Mouse (Mus musculus) kidney, postnatal 0 days (tissue): ENCODE measurements around the gene Pakap. TPM values are rescaled to one million over a fixed set of nuclear protein-coding genes. Genes with fewer than 3 reads are reported as not detected.

Experiments used
- ATAC-seq: fragments of 200-750 bp; cut with Nextera tagmentation; replicated peaks from 2 replicates; pipeline ENCODE4 v1.8.0; 2017; ENCODE audit warnings: low read depth, moderate number of reproducible peaks, moderate TSS enrichment, moderate library complexity; ENCODE audit not compliant: low FRiP score
- DNase-seq: peaks from one replicate; pipeline ENCODE4 v3.0.0-alpha.2; 2016; ENCODE audit warnings: low spot score
- H3K27ac ChIP-seq: fragments of 300-500 bp; sonication (generic); 2 replicates; pipeline ENCODE4 v1.5.1; 2014; ENCODE audit warnings: mild to moderate bottlenecking
- H3K27me3 ChIP-seq: fragments of 300-500 bp; sonication (generic); 2 replicates; pipeline ENCODE4 v1.6.1; 2014; ENCODE audit warnings: low read length, mixed read lengths; ENCODE audit not compliant: insufficient read depth
- H3K36me3 ChIP-seq: fragments of 300-500 bp; sonication (generic); 2 replicates; pipeline ENCODE4 v1.6.1; 2014; ENCODE audit warnings: low read length, mixed read lengths; ENCODE audit not compliant: insufficient read depth
- H3K4me1 ChIP-seq: fragments of 300-500 bp; sonication (generic); replicated peaks from 2 replicates; pipeline ENCODE4 v1.6.1; 2014; ENCODE audit warnings: antibody characterized with exemption, low read length, mixed read lengths; ENCODE audit not compliant: insufficient read depth
- H3K4me2 ChIP-seq: fragments of 300-500 bp; sonication (generic); 2 replicates; pipeline ENCODE4 v1.6.1; 2014; ENCODE audit warnings: mild to moderate bottlenecking, low read length, moderate library complexity, mixed read lengths
- H3K4me3 ChIP-seq: fragments of 300-500 bp; sonication (generic); replicated peaks from 2 replicates; pipeline ENCODE4 v1.5.1; 2014; ENCODE audit warnings: low read depth, low read length
- H3K9ac ChIP-seq: fragments of 300-500 bp; sonication (generic); 2 replicates; pipeline ENCODE4 v1.6.1; 2014; ENCODE audit warnings: low read depth, low read length
- H3K9me3 ChIP-seq: fragments of 300-500 bp; sonication (generic); replicated peaks from 2 replicates; pipeline ENCODE4 v1.6.1; 2016; ENCODE audit warnings: low read length, inconsistent platforms, mixed read lengths
- CTCF ChIP-seq: IDR thresholded peaks from 2 replicates; pipeline ENCODE4 v1.5.1; 2016; ENCODE audit warnings: antibody characterized with exemption, low read depth, mild to moderate bottlenecking, moderate library complexity
- WGBS: fragments of 180-500 bp; shearing (Covaris S2); extraction: QIAGEN DNeasy Blood & Tissue Kit; methylation state at CpG from one replicate; pipeline ENCODE4 v1.1.7; 2014; 5-methylcytosine and 5-hydroxymethylcytosine counted together
- polyA plus RNA-seq: library from polyadenylated mRNA; unstranded; fragments of >200 nt; fragmentation: Nextera tagmentation; extraction: Ambion mirVana; gene quantifications from 2 replicates; pipeline ENCODE4 v1.2.1, GENCODE M21; 2015

Gene Pakap
- polyA plus RNA-seq, 1 experiment from 2014 or later, result 11.5 TPM

GRCm38 (mm10) chr4:57867454-57867853, 299.5 kb downstream of the Pakap start:
- Histone ChIP-seq H3K36me3 (no peaks in the 10 kb centered on the region), H3K9me3 (no peaks in the 10 kb centered on the region), H3K27me3 (no peaks in the 10 kb centered on the region), H3K4me3 (no peak overlapping the region), H3K27ac (no peak overlapping the region), H3K4me1 (peaks cover 20% of the 10 kb centered on the region; the same call in 1 of the 2 replicates), H3K9ac (no peak overlapping the region), H3K4me2 (no peak overlapping the region)
- 42% methylated on average over 10 of the region's 10 CpGs for WGBS
- DNase-seq (no peak), ATAC-seq (no peak)
- no peak for TF ChIP-seq CTCF

- H3K9ac ChIP-seq, result no peak overlapping the region
- H3K27ac ChIP-seq, result no peak overlapping the region
- H3K36me3 ChIP-seq, result no peaks in the 10 kb centered on the region
- H3K27me3 ChIP-seq, result no peaks in the 10 kb centered on the region
- no peak for ATAC-seq
- no peak overlapping the region for H3K4me3 ChIP-seq
- DNase-seq, result no peak
- H3K9me3 ChIP-seq, result no peaks in the 10 kb centered on the region
- no peak for TF ChIP-seq CTCF
- 93% methylated on average over 5 of the region's 5 CpGs for WGBS
- no peak overlapping the region for H3K4me2 ChIP-seq
- 0 out of 2 replicates have a peak, but pooled peaks cover 4% of the 10 kb centered on the region for H3K4me1 ChIP-seq
These were observed 311.2 kb downstream of the Pakap start for GRCm38 (mm10) chr4:57879137-57879536.

- ATAC-seq (peak; percentile 54; the same call in 1 of the 2 replicates), DNase-seq (peak; percentile 92)
- Histone ChIP-seq H3K4me1 (peaks cover 4% of the 10 kb centered on the region; the same call in 1 of the 2 replicates), H3K9me3 (no peaks in the 10 kb centered on the region), H3K36me3 (no peaks in the 10 kb centered on the region), H3K9ac (no peak overlapping the region), H3K27me3 (no peaks in the 10 kb centered on the region), H3K4me3 (no peak overlapping the region), H3K4me2 (no peak overlapping the region), H3K27ac (no peak overlapping the region)
- 13% methylated on average over 6 of the region's 6 CpGs for WGBS
- TF ChIP-seq CTCF, result peak; percentile 96
These were observed 311.9 kb downstream of the Pakap start for GRCm38 (mm10) chr4:57879804-57880357.

- TF ChIP-seq CTCF, result no peak
- Histone ChIP-seq H3K9ac (no peak overlapping the region), H3K4me3 (no peak overlapping the region), H3K4me1 (peaks cover 4% of the 10 kb centered on the region; the same call in 1 of the 2 replicates), H3K27ac (no peak overlapping the region), H3K27me3 (no peaks in the 10 kb centered on the region), H3K4me2 (no peak overlapping the region), H3K9me3 (no peaks in the 10 kb centered on the region), H3K36me3 (no peaks in the 10 kb centered on the region)
- WGBS, result 50% methylated on average over 7 of the region's 7 CpGs
- ATAC-seq (no peak), DNase-seq (peak; percentile 35)
These were observed 315.8 kb downstream of the Pakap start for GRCm38 (mm10) chr4:57883520-57884421.

GRCm38 (mm10) chr4:57884511-57884910, 316.5 kb downstream of the Pakap start:
- DNase-seq, result no peak
- 82% methylated on average over 3 of the region's 3 CpGs for WGBS
- no peak overlapping the region for H3K4me3 ChIP-seq
- H3K36me3 ChIP-seq, result no peaks in the 10 kb centered on the region
- TF ChIP-seq CTCF, result no peak
- H3K9ac ChIP-seq, result no peak overlapping the region
- no peaks in the 10 kb centered on the region for H3K9me3 ChIP-seq
- H3K27ac ChIP-seq, result no peak overlapping the region
- H3K27me3 ChIP-seq, result no peaks in the 10 kb centered on the region
- H3K4me2 ChIP-seq, result no peak overlapping the region
- peaks cover 4% of the 10 kb centered on the region; the same call in 1 of the 2 replicates for H3K4me1 ChIP-seq
- no peak for ATAC-seq

- DNase-seq (no peak), ATAC-seq (no peak)
- 70% methylated on average over 2 of the region's 2 CpGs for WGBS
- Histone ChIP-seq H3K4me2 (no peak overlapping the region), H3K4me1 (peaks cover 4% of the 10 kb centered on the region; the same call in 1 of the 2 replicates), H3K9me3 (no peaks in the 10 kb centered on the region), H3K4me3 (no peak overlapping the region), H3K9ac (no peak overlapping the region), H3K27ac (no peak overlapping the region), H3K36me3 (no peaks in the 10 kb centered on the region), H3K27me3 (no peaks in the 10 kb centered on the region)
- no peak for TF ChIP-seq CTCF
These were observed 317.2 kb downstream of the Pakap start for GRCm38 (mm10) chr4:57885186-57885585.
